Mouse (Mus musculus) heart, postnatal 4 days (tissue): ENCODE data around the gene Gabra6. TPM values are rescaled to one million over a fixed set of nuclear protein-coding genes. Genes with fewer than 3 reads are reported as not detected.

Experiments used
- DNase-seq: peaks from one replicate; pipeline ENCODE4 v3.0.0; 2021
- total RNA-seq, 2 experiments: library from RNA; stranded (reverse); gene quantifications; 2 replicates each; pipeline ENCODE4 v1.2.3; 2021

The Gabra6 gene
- not detected for total RNA-seq

GRCm38 (mm10) chr11:42320882-42321281 lies at the start of gene Gabra6:
TSS of gene Gabra6 (minus strand) at chr11:42321072.
- no peak for DNase-seq

GRCm38 (mm10) chr11:42365544-42365943 lies 44.7 kb upstream of the Gabra6 start:
- DNase-seq, result no peak

DNA sequence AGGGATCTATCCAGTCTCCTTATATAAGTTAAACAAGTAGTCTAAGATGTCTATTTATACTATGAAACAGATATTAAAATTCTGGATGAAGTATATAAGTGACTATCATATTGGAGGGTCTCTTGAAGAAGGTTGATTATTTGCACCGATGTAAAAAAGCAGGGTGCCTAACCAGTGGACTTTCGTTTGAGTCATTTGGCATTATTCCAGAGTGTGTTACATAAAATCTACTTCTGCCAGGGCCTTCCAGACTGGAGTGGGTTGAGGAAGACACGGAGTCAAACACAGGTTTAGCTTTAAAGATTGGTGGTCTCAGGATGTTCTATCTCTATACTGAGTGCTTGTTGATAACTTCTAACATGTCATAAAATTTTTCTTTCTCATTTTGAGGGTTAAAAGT lies 11.2 kb upstream of the Gabra6 start:
- no peak for DNase-seq

DNA sequence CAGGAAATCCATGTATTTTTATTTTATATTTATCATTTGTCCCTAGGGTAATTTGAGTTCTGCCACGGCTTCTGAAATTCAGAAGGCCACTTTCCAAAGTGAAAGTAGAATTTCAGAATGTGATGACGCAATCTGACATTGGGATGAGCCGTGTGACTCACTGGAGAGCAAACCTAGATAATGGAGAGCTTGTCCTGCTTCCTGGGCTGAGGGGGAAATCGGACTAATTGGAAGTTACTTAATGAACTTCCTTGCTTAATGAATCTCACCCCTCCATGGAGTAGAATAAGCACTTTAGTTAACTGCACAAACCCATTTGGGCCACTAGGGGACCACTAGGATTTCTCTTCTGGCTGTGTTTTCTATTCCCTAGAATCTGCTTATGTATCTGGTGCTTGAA lies 5.4 kb upstream of the Gabra6 start:
- no peak for DNase-seq

- DNase-seq, result no peak
These were observed 688 bp upstream of the Gabra6 start for GRCm38 (mm10) chr11:42321560-42321959.

DNA sequence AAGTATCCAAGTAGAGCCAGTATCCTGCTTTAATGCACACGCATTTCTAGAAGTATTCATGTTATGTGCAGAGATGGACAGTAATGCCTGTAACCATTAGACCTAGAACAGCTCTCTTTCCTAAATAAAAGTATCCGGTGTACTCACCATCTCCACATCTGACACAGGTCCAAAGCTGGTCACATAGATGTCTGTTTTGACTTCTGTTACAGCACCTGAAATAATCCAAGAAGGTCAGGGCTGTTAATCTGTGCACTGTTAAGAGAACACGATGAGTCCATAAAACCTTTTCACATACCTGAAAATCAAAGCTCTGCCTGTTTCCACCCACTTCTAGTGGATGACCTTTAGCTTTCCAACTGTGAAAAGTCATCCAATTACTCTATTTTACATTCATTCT lies 1.4 kb downstream of the Gabra6 start:
- DNase-seq, result no peak

DNA sequence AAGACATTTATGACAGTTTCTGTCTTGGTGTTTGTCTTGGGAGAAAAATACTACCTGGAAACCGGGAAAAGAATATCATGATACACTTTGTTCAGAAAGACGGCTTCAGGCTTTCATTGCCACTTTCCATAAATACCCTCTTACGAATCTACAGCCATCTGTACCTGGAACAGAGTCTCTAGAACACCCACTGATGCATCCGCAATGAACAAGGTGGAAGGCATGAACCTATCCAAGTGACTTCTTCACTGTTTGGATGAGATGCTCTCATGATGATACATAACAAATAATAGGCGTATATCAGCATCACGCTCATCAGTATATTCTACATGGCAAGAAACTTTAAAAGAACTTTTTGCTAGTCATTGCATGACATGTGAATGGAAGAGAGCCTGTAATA lies 1.8 kb downstream of the Gabra6 start:
- DNase-seq, result no peak

GRCm38 (mm10) chr11:42317985-42318384 lies 2.9 kb downstream of the Gabra6 start:
- no peak for DNase-seq

DNA sequence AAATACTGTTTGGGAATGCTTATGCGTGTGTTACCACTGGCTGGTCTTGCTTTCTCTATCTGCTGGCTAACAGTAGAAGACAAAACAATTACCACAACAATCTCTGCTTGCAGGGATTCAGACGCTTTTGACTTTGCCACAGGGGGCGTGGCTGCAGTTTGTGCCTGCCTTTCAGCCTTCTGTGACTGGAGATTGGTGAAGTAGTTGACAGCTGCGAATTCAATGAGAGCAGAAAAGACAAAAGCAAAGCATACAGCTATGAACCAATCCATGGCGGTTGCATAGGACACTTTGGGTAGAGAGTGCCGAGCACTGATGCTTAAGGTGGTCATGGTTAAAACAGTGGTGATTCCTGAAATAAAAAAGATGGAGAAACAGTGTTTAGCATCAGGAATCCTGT lies 6.0 kb downstream of the Gabra6 start:
- no peak for DNase-seq

DNA sequence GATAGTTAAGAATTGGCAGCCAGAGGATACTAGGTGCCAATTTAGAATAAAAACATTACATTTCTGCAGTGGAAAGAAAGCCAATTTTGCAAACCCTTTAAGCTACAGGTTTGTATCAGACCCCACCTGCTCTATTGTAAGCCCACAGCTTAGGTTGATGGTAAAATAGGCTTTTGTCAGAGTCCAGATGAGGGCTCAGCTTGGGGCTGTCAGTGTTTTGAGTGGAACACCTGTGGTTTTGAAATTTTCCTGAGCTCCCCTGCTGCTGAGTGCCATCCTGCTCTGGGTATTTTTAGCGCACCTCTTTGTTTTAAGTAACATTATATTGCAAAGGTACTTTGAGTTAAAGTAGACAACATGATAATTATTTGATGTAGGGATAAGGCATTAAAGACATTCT lies 10.0 kb downstream of the Gabra6 start:
- no peak for DNase-seq

DNA sequence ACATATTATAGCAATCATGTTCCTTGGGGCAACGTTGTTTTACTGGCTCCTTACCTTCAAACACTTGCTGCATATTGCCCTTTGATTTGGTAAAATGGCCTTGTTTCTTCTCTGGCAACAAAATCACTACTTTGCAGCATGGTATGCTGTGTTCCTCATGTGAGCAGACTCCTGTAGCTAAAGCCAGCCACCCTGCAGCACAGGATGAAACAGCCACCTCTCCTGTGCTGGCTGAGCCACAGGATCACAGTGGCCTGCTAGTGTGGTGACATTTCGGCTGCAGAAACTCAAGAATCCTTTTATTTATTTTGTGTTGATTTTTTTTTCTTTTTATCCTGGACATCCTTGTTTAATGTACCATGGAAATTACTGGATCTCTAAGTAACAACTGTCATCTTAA lies 11.8 kb downstream of the Gabra6 start:
- no peak for DNase-seq

GRCm38 (mm10) chr11:42306095-42306494 lies 14.8 kb downstream of the Gabra6 start:
- DNase-seq, result no peak

- no peak for DNase-seq
These were observed 61.9 kb downstream of the Gabra6 start for GRCm38 (mm10) chr11:42258978-42259377.

Other genes with a start within 250 kb of the Gabra6 start
- gene Gabra1, start 138.1 kb downstream of the Gabra6 start, total RNA-seq, result under 1 TPM; 0.14 to 0.70 TPM
- under 1 TPM; 0.86 to 0.99 TPM for gene Gabrb2, start 98.7 kb upstream of the Gabra6 start, total RNA-seq